Mouse (Mus musculus): Measurements from ENCODE around the gene Kcnn1.
A peak's percentile ranks its signal among the peaks of the same experiment; 100 is the strongest.
"Not testable (repeated sequence)": the region's sequence is repeated elsewhere in the genome, so short reads cannot be mapped to it uniquely, and the experiment has no call there.

Gene Kcnn1

DNA sequence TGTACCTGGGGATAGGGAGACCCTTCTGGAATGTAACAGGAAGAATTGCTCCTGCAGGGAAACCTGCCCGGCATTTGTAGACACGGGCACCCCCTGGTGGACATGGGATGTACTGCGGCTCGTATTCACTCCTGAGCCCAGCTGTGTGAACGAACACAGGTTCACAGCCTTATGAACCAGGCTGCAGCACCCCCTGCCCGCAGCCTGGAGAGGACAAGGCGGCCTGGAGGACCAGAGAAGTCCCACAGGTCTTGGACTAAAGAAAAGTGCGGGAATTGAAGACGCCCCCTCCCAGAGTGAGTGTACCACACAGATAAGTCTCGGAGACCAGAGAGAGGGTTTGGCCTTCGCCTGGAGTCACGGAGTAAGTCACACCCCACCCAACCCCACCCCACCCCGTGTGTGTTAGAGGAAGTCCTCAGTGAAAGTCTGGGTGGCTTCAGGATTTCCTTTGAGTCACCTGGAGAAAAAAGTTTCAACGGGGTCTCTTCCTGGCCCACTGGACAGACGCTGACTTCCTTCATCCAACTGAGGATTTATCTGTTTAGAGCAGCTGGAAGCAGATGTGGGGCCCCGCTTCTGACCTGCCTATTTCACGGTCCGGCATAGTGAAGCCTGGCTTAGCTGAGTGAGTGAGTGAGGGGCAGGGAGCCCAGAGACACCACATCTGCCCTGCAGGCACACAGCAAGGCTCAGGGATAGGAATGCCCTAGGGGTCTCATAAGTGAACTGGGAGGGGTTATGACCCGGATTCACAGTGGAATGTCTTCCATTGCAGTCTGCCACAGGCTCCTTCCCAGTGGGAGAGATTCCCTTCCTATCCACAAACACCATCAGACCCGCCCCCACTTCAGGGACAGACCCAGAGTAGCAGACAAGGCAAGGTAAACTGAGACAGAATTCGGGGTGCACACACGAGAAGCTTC is 21.6 kb downstream of the Kcnn1 start:
- peak; percentile 83 for DNase-seq (ENCODE audit: low read depth)

DNA sequence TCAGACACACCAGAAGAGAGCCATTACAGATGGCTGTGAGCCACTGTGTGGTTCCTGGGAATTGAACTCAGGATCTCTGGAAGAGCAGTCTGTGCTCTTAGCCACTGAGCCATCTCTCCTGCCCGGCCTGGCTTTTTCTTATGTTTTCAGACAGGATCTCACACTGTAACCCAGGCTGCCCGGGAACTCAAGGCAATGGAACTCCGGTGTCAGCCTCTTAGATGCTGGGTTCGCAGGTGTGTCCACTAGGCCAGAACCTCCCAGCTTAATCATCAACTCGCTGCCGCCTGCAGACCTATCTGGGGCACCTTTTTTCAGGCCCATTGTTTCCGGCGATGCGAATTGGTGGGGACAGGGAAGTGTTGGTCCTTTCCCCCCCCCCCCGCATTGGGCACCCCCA is 22.5 kb downstream of the Kcnn1 start:
- no peak for DNase-seq (ENCODE audit: low read depth)

- DNase-seq (ENCODE audit: low read depth) = peak; percentile 100
Observed at GRCm38 (mm10) chr8:70839408-70840351, 23.4 kb downstream of the Kcnn1 start, which contains the start of gene Arrdc2. Arrdc2 (minus strand) TSS chr8:70839720.

DNA sequence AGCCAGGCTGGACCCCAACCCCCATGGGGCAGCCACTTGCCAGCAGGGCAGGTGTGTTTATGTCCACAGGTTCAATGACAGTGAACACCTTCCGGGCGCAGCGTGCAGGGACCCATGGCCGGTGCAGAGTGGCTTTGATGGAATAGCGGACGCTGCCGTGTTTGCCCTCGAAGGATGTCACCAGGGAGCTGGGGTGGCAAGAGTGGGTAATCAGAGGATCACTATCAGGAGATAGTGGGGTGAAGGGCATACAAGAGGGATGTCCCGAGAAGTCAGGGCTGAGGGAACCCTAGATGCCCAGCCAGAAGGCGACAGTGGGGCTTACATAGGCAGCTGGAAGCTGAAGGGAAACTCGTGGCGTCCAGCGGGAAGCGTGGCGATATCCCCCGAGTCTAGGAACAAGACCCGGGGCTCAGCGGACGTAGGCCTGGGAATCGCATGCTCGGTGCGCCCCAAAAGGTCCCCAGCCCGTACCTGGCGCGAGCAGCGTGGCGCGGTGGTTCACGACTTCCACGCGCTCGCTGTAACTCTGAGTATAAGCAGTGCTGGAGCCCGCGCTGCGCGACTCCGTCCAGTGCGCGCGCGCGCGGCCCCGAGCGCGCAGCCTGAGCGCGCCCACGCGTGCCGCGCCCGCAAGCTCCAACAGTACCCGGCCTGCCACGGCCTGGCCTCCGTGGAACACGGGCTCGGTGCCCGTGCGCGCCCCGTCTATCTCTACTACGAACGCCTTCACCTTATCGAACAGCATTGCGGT is 24.2 kb downstream of the Kcnn1 start:
- no peak for DNase-seq (ENCODE audit: low read depth)

- DNase-seq (ENCODE audit: low read depth) = no peak
Observed at GRCm38 (mm10) chr8:70836666-70837065, 26.4 kb downstream of the Kcnn1 start.

DNA sequence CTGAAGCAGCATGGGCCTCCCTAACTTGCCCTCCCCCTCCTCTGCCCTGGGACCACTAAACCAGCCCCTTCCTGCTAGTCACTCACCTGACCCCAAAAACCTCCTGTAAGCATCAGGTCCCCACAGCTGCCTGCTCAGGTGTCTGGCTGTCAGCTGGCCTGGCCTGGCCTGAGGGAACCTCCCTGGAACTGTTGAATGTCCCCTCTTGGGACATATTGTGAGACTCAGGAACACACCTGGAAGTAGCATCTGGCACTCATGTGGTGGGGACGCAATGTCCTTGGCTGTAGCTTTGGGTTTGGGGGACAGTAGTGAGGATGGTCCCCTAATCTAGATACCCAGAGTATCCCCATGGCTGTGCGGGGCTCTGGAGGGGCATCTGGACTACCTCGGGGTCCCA is 29.0 kb downstream of the Kcnn1 start:
- no peak for DNase-seq (ENCODE audit: low read depth)

DNA sequence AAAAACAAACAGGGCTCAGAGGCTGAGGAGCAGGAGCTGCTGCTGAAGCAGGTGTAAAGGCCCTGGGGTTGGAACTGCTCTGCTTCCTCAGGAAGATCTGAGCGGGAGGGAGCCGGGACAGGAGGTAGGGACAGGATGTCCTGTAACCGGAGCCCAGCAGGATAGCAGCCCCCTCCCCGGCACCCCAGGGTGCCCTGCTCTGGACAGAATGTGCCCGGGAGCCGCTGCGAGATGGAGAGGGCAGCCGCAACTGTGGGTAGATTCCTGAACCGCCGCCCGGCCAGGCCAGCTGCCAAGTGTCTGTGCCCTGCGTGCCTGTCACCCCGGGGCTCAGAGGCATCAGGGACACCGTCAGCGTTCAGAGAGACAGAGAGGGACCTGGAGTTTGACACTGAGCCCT is 29.5 kb downstream of the Kcnn1 start:
- no peak for DNase-seq (ENCODE audit: low read depth)

- DNase-seq (ENCODE audit: low read depth) = no peak
Observed at GRCm38 (mm10) chr8:70833018-70833482, 30.0 kb downstream of the Kcnn1 start.

- no peak for DNase-seq (ENCODE audit: low read depth)
Observed at GRCm38 (mm10) chr8:70832371-70832770, 30.7 kb downstream of the Kcnn1 start.

- no peak for DNase-seq (ENCODE audit: low read depth)
Observed at GRCm38 (mm10) chr8:70831517-70831916, 31.5 kb downstream of the Kcnn1 start.

DNA sequence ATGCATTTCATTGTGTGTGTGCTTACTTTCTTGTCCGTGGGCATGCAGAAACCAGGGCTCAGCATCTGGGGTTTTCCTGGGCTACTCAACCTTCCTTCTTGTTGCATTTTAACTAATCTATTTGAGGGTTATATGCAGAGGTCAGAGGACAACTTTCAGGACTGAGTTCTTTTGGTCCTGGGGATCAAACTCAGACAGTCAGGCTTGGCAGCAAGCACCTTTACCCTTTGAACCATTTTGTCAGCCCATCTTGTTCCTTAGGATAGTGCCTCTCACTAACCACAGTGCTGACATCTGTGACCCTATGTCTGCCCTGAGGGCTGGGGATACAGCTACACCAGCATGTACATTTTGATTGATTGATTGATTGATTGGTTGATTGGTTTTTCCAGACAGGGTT is 35.3 kb downstream of the Kcnn1 start:
- no peak for DNase-seq (ENCODE audit: low read depth)

DNA sequence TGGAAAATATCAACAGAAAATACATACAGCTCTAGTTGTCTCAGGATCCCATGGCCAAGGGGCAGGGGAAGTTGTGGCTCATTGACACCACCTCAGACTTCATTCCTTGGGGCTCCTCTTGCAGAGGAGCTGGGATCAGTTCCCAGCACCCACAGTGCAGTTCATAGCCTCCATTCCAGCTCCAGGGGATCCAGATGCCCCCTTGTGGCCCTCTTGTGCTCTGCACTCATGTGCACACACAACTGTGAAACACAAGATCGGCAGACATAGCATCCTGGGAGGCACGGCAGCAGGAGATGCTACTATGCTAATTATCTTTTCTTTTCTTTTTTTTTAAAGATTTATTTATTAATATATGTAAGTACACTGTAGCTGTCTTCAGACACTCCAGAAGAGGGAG is 36.0 kb downstream of the Kcnn1 start:
- no peak for DNase-seq (ENCODE audit: low read depth)

DNA sequence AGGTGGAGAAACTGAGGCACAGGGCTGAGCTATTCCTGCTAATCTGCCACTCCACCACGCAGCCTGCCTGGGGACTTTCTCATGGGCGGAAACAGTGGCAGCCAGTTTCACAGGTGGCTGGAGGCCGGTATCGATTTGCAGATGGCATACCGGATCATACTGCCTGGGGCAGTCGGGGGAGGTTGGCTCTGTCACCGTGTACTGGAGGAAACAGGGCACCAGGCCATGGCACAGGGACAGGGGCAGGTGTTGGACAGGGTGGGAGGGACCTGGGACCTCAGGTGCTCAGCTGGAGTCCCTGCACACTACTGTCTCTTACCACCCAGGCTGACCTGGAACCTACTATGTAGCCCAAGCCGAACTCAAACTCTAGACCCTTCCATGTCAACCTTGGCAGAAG is 37.2 kb downstream of the Kcnn1 start:
- DNase-seq (ENCODE audit: low read depth) = no peak

DNA sequence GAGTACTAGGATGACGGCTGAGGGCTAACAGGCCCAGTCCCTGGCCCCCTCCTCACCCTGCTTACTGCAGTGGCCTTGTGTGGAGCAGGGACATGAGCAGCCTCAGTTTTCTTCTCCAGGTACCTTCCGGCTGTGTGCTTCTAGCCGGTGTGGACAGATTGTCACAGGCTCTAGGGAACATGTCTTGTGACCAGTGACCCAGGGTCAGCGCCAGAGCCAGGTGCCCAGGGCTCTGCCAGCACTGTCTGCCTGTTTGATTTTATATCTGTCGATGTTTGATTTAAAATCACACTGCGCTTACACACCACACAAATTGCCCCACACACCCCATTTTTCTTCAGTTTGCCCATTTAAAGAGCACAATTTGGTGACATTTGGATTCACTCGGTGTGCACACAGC is 39.3 kb downstream of the Kcnn1 start:
- DNase-seq (ENCODE audit: low read depth) = no peak

DNA sequence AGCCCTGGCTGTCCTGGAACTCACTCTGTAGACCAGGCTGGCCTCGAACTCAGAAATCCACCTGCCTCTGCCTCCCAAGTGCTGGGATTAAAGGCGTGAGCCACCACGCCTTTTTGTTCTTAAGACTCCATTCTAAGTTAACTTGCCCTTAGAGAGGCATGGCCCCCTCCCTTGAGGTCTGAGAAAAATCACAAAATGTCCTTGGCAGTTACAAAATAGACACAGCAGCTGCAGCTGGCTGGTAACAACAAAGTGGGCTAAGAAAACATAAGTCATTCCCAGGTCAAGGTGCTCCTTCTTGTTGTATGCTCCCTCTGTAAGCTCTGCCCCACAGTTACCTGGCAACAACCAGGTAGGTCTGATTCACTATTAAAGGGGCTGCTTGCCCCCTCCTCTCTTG is 40.5 kb downstream of the Kcnn1 start:
- not testable (repeated sequence) for DNase-seq (ENCODE audit: low read depth)

- DNase-seq (ENCODE audit: low read depth) = no peak
Observed at GRCm38 (mm10) chr8:70821992-70822391, 41.1 kb downstream of the Kcnn1 start.

DNA sequence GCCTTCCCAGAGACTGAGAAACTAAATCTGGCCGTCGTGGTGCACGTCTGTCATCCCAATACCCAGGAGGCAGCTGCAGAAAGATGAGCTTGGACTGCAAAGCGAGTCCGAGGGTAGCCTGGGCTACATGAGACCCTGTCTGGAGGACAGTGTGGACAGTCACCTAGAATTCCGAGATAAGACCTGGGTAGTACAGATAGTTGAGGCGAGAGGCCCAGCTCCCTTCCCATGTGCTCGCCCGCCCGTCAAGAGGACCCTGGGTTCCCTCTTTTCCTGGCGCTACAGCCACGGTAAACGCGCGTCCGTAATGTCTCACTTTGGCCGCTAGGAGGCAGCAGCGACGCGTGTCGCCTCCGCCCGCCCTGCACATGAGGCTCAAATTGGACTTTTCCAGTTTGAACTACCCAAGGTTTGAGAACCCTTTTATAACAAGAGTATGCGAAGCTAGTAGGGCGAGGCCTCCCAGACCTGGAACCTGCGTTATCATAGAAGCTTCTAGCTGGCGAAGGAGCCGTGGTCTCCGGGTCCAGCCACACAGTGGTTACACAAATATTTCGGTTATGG is 41.6 kb downstream of the Kcnn1 start:
- peak; percentile 67 for DNase-seq (ENCODE audit: low read depth)

DNA sequence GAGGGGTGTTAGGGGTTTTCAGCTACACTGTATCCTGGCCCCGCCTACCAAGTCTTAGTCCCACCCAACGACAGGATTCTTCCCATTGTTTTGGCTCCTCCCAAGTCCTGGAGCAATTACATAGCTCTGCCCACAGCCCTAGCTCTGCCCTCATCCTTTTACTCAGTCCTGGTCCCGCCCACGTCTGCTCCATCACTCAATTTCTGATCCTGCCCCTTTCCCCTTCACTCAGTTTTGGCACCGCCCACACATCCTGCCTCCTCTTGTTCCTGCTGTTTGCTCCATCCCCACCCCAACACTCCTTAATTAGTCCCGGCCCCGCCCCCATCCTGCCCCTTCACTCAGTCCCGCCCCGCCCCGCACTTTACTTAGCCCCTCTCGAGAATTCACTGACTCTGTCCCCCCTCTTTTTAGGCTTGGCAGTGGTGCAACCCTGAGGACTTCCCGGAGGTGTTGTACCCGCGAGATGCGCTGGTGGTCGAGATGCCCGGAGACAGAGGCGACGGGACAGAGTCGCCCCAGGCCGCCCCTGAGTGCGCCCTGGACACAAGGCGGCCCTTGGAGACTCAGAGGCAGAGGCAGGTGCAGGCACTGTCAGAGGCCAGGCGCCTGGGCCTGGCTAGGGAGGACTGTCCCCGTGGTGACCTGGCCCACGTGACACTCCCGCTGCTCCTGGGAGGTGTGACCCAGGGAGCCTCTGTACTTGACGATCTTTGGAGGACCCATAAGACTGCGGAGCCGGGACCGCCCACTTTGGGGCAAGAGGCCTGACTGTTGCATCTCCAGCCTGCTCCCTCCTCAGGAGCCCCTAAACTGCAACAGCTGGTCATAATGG is 42.7 kb downstream of the Kcnn1 start:
- no peak for DNase-seq (ENCODE audit: low read depth)

DNA sequence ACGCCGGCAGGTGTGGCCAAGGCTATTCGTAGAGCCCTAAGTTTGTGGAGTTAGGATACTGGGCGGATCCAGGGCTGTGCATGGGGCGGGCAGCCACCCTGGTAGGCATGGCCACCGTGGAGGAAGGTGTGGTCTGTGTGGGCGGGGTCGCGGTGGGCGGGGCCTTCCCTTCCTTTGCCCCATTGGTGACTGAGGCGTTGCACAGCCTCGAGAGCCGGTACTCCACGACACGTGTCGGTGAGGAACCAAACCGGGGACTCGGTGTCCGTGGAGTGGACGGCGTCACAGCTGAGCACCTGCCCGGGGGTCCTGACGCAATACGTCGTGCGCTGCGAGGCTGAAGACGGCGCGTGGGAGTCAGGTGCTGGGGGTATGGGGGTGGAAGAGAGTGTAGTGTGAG is 46.4 kb downstream of the Kcnn1 start:
- DNase-seq (ENCODE audit: low read depth) = no peak

DNA sequence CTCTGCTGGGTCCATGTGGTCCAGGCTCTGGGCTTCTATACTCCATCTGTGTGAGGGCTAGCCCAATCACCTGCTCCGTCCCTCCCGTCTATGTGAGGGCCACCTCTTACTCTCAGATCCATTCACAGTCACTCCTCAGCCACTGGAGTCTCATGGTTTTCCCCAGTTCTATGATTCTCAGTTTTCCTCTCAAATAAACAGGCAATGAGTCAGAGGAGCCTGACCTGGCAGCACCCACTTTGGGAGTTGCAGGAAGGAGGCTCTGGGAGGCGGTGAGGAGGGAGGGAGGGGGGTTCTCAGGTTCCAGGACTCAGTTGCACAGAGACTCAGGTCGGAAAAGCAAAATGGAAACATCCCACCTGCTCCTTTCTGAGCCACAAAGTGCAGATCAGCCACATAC is 50.2 kb downstream of the Kcnn1 start:
- DNase-seq (ENCODE audit: low read depth) = no peak

DNA sequence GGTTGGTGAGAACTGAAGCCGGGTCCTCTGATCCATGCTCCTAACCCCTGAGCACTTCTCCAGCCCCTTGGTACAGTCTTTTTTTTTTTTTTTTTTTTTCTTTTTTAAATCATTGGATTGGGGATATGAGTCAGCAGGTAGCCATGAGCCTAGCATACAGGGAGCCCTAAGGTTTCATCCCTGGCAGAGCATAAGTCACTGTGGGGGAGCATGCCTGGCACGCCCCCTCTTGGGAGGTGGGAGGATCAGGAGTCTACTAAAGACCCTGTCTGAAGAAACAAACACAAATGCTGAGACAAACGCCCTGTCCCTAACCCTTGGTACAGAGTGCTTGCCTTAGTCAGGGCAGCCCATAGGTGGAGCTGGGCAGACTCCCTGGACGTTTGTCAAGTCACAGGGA is 51.0 kb downstream of the Kcnn1 start:
- DNase-seq (ENCODE audit: low read depth) = no peak
